Mouse (Mus musculus) midbrain, embryonic 11.5 days (tissue): ENCODE measurements at regions not wholly inside any gene's neighbourhood (a gene's known extent, or its start where the extent isn't known, plus 50 kb on each side); places are given as distances from the start of the nearest gene placed in this dataset.

Experiments used
- ATAC-seq: fragments of 200-750 bp; cut with Nextera tagmentation; 2 replicates; pipeline ENCODE4 v1.8.0; 2017; ENCODE audit warnings: moderate TSS enrichment, moderate library complexity; ENCODE audit not compliant: low FRiP score
- DNase-seq: peaks from one replicate; pipeline ENCODE4 v3.0.0; 2015; ENCODE audit warnings: low spot score; ENCODE audit errors: missing footprints
- H3K27ac ChIP-seq: fragments of 300-500 bp; sonication (generic); 2 replicates; pipeline ENCODE4 v1.5.1; 2014; ENCODE audit warnings: low read depth, low read length
- H3K27me3 ChIP-seq: fragments of 300-500 bp; sonication (generic); 2 replicates; pipeline ENCODE4 v1.6.1; 2014; ENCODE audit warnings: mild to moderate bottlenecking, low read length, moderate library complexity, mixed read lengths; ENCODE audit not compliant: control insufficient read depth, insufficient read depth
- H3K36me3 ChIP-seq: fragments of 300-500 bp; sonication (generic); 2 replicates; pipeline ENCODE4 v1.6.1; 2014; ENCODE audit warnings: mild to moderate bottlenecking, low read length, moderate library complexity, mixed read lengths; ENCODE audit not compliant: control insufficient read depth, insufficient read depth
- H3K4me1 ChIP-seq: fragments of 300-500 bp; sonication (generic); 2 replicates; pipeline ENCODE4 v1.6.1; 2014; ENCODE audit warnings: low read length; ENCODE audit not compliant: control insufficient read depth, insufficient read depth
- H3K4me2 ChIP-seq: fragments of 300-500 bp; sonication (generic); 2 replicates; pipeline ENCODE4 v1.6.1; 2014; ENCODE audit warnings: mild to moderate bottlenecking, moderate library complexity
- H3K4me3 ChIP-seq: fragments of 300-500 bp; sonication (generic); 2 replicates; pipeline ENCODE4 v1.5.1; 2014; ENCODE audit warnings: low read depth, low read length
- H3K9ac ChIP-seq: fragments of 300-500 bp; sonication (generic); 2 replicates; pipeline ENCODE4 v1.6.1; 2014; ENCODE audit warnings: low read length
- H3K9me3 ChIP-seq: fragments of 300-500 bp; sonication (generic); 2 replicates; pipeline ENCODE4 v1.6.1; 2016; ENCODE audit warnings: low read length; ENCODE audit not compliant: control insufficient read depth
- WGBS: fragments of 180-500 bp; shearing (Covaris S2); extraction: QIAGEN DNeasy Blood & Tissue Kit; methylation state at CpG from one replicate; pipeline ENCODE4 v1.1.7; 2014; 5-methylcytosine and 5-hydroxymethylcytosine counted together

GRCm38 (mm10) chr6:12180951-12181350, 273.3 kb downstream of the Phf14 start:
- Histone ChIP-seq H3K4me2 (no peak overlapping the region), H3K27ac (no peak overlapping the region), H3K4me3 (no peak overlapping the region), H3K27me3 (no peaks in the 10 kb centered on the region), H3K9ac (no peak overlapping the region), H3K36me3 (no peaks in the 10 kb centered on the region), H3K4me1 (no peaks in the 10 kb centered on the region), H3K9me3 (no peaks in the 10 kb centered on the region)
- ATAC-seq (no peak), DNase-seq (no peak)
- 94% methylated on average over 3 of the region's 3 CpGs for WGBS

DNA sequence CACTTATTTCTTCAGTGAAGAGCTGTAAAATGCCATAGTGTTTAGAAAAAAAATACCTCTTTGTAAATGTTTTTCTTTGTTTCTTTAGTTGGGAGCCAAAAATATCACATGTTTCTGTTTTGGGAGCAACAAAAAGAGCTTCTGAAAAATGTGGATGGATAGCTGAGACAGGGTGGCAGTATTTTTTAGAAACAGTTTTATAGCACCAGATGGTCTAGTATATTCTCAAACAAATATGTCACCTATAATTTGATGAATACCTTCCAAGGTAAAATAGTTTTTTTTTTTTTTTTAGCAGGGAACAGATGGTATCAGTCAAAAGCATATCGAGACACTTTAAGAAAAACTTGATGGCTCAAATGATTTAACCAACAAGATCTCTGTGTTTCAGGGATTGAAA, 302.6 kb downstream of the Phf14 start:
- Histone ChIP-seq H3K9me3 (no peaks in the 10 kb centered on the region), H3K27ac (no peak overlapping the region), H3K36me3 (no peaks in the 10 kb centered on the region), H3K9ac (no peak overlapping the region), H3K4me3 (no peak overlapping the region), H3K4me2 (no peak overlapping the region), H3K27me3 (no peaks in the 10 kb centered on the region), H3K4me1 (no peaks in the 10 kb centered on the region)
- WGBS: 94% methylated on average over 1 of the region's 1 CpGs
- no peak for ATAC-seq
- no peak for DNase-seq

DNA sequence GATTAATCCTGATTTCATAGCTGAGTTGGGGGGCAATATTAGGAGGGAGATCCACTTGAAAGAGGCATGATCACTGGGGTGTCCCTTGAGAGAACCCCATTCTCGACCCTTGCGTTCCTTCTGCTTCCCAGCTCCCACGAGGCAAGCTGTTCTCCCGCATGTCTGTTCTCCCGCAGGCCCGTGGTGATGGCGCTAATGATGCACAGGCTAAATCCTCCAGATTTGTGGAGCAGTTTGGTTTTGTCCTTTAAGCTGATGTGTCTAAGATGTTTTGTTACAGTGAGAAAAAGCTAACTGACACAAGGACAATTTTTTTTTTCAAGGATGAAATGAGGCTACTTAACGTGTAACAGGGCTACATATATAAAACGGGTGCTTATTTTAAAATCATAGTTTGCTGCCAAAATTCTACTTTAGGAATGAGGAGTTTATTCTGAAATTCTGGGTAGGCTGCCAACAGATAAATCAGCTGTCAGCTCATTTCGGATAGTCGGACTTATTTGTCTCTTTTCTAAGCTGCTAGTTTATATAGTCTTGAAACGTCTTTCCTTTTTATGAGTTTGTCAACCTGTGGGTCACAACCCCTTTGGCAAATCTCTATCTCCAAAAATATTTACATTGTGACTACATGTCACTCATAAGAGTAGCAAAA, 307.0 kb downstream of the Phf14 start:
- Histone ChIP-seq H3K36me3 (no peaks in the 10 kb centered on the region), H3K9me3 (no peaks in the 10 kb centered on the region), H3K27me3 (no peaks in the 10 kb centered on the region), H3K4me3 (no peak overlapping the region), H3K4me2 (no peak overlapping the region), H3K4me1 (no peaks in the 10 kb centered on the region), H3K27ac (no peak overlapping the region), H3K9ac (no peak overlapping the region)
- WGBS: 90% methylated on average over 12 of the region's 12 CpGs
- ATAC-seq: no peak
- DNase-seq: no peak

GRCm38 (mm10) chr6:12215178-12215553, 307.6 kb downstream of the Phf14 start:
- ATAC-seq (no peak), DNase-seq (no peak)
- H3K27me3 ChIP-seq: no peaks in the 10 kb centered on the region
- H3K4me3 ChIP-seq: no peak overlapping the region
- no peaks in the 10 kb centered on the region for H3K4me1 ChIP-seq
- no peak overlapping the region for H3K27ac ChIP-seq
- H3K36me3 ChIP-seq: no peaks in the 10 kb centered on the region
- H3K9ac ChIP-seq: no peak overlapping the region
- H3K9me3 ChIP-seq: no peaks in the 10 kb centered on the region; the same call in 1 of the 2 replicates
- no peak overlapping the region for H3K4me2 ChIP-seq
- WGBS: 81% methylated on average over 1 of the region's 1 CpGs

DNA sequence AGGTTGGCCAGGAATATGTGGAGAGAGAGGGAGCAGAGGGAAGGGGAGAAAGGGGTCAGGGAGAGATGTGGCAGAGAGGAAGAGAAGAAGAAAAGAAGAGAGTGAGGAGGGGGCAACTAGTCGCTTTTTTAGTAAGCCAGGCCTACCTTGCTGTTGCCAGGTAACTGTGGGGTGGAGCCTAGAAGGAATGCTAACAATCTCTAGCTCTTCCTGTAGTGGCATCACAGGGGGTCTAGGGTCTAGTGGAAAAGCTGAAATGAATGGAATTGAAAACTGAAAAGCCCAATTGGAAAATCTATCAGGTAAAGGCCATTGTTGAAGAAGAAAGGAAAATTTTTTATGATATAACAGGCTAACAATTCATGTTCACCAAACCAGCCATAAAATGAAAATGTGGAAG, 336.5 kb downstream of the Phf14 start:
- DNase-seq (no peak), ATAC-seq (no peak)
- no peak overlapping the region for H3K4me3 ChIP-seq
- 11% methylated on average over 1 of the region's 1 CpGs for whole genome bisulfite sequencing
- H3K27ac ChIP-seq: no peak overlapping the region
- no peaks in the 10 kb centered on the region for H3K9me3 ChIP-seq
- no peaks in the 10 kb centered on the region for H3K4me1 ChIP-seq
- no peak overlapping the region for H3K9ac ChIP-seq
- no peaks in the 10 kb centered on the region for H3K27me3 ChIP-seq
- H3K36me3 ChIP-seq: no peaks in the 10 kb centered on the region
- no peak overlapping the region for H3K4me2 ChIP-seq

- no peaks in the 10 kb centered on the region for H3K4me1 ChIP-seq
- DNase-seq (no peak), ATAC-seq (no peak)
- H3K27me3 ChIP-seq: no peaks in the 10 kb centered on the region
- H3K4me3 ChIP-seq: no peak overlapping the region
- H3K9ac ChIP-seq: no peak overlapping the region
- no peaks in the 10 kb centered on the region for H3K9me3 ChIP-seq
- H3K36me3 ChIP-seq: no peaks in the 10 kb centered on the region
- H3K27ac ChIP-seq: no peak overlapping the region
- no peak overlapping the region for H3K4me2 ChIP-seq
Observed at GRCm38 (mm10) chr6:12247975-12248374, 340.4 kb downstream of the Phf14 start.

GRCm38 (mm10) chr6:12248599-12248998, 341.0 kb downstream of the Phf14 start:
- H3K36me3 ChIP-seq: no peaks in the 10 kb centered on the region
- no peak for DNase-seq
- no peaks in the 10 kb centered on the region for H3K4me1 ChIP-seq
- H3K27ac ChIP-seq: no peak overlapping the region
- H3K9me3 ChIP-seq: no peaks in the 10 kb centered on the region
- H3K27me3 ChIP-seq: no peaks in the 10 kb centered on the region
- no peak overlapping the region for H3K4me3 ChIP-seq
- H3K4me2 ChIP-seq: no peak overlapping the region
- no peak for ATAC-seq
- 81% methylated on average over 4 of the region's 4 CpGs for WGBS
- H3K9ac ChIP-seq: no peak overlapping the region

DNA sequence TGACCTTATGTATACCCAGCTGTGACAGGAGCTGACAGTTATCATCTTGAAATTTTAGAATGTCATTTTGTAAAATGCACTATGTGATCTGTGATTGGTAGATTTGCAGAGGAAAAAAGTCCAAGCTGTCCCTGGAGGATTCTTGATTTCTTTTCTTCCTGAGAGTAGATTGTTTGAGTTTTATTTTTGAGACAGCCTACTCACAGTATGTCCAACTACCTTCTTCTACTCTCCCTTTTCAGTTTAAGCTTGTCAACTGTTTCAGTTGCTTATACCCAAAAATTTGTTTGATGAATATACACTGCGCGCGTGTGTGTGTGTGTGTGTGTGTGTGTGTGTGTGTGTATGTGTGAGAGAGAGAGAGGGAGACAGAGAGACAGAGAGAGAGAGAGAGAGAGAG, 346.9 kb downstream of the Phf14 start:
- no peak overlapping the region for H3K27ac ChIP-seq
- no peak overlapping the region for H3K4me2 ChIP-seq
- H3K9me3 ChIP-seq: no peaks in the 10 kb centered on the region
- no peak for DNase-seq
- no peak for ATAC-seq
- H3K4me3 ChIP-seq: no peak overlapping the region
- WGBS: 98% methylated on average over 3 of the region's 3 CpGs
- H3K36me3 ChIP-seq: no peaks in the 10 kb centered on the region
- peaks cover 17% of the 10 kb centered on the region for H3K4me1 ChIP-seq
- H3K9ac ChIP-seq: no peak overlapping the region
- no peaks in the 10 kb centered on the region for H3K27me3 ChIP-seq

DNA sequence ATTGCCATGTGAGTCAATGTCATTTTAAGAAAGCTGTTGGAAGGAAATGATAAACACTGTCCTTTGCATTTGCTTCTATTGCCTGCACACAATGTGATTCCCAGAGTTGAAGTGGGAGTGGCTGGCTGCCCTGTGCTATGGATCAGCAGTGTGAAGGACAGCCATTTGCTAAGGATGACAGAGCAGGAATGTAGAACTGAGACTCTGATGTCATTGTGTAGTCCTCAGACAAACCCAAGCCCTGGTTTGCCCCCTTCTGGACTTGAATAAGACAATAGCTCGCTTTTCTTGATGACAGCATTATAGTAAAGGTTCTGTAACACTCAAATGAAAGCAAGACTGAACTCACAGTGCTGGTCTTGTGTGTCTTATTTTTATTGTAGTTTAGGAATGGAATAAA, 347.8 kb downstream of the Phf14 start:
- Histone ChIP-seq H3K4me3 (no peak overlapping the region), H3K27ac (no peak overlapping the region), H3K9ac (no peak overlapping the region), H3K4me2 (no peak overlapping the region), H3K36me3 (no peaks in the 10 kb centered on the region), H3K9me3 (no peaks in the 10 kb centered on the region), H3K27me3 (no peaks in the 10 kb centered on the region), H3K4me1 (peaks cover 18% of the 10 kb centered on the region)
- 51% methylated on average over 1 of the region's 1 CpGs for WGBS
- DNase-seq: no peak
- peak; percentile 57; the same call in 1 of the 2 replicates for ATAC-seq
